Mouse (Mus musculus): Measurements from ENCODE around the gene Zfp446. TPM values are rescaled to one million over a fixed set of nuclear protein-coding genes. Genes with fewer than 3 reads are reported as not detected.
A peak's percentile ranks its signal among the peaks of the same experiment; 100 is the strongest.

Zfp446 gene
- total RNA-seq, 2 experiments from 2014 or later: 5.9 to 7.6 TPM

DNA sequence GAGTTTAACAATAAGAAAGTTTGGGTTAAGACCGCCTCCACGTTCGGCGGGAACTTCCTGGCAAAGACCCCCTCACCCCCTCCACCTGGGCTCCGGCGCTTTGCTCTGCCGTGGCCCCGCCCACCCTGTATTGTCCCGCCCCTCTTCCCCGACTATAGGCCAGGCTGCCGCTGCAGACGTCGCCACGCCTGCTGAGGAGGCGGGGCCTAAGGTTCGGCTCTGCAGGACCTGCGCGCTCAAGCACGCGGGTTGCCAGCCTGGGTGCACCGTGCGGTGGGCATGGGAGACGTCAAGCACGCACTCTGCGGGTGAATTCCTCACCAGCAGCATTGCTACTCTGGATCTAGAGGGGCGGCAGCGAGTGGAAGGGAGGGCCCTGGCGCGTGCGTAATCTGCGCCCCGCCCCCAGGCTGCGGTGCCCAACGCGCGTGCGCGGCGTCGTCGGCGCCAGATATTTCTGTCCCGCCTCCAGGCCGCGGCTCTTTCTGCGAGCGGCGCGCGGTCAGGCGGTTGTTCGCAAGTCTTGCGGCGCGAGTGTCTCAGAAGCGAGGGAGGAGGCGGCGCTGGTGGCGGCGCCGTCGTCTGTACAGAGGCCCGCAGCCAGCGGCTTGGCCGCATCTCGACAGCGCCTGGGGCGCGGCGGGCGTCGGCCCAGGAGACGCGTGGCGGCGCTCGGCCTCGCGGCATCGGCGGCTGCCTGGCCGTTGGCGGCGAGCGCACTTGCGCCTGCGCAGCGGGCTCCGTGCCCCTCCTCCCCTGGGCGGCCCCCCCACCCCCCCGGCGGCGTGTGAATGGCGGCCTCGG is 46.5 kb downstream of the Zfp446 start:
- peak; percentile 92 to 94 for DNase-seq

DNA sequence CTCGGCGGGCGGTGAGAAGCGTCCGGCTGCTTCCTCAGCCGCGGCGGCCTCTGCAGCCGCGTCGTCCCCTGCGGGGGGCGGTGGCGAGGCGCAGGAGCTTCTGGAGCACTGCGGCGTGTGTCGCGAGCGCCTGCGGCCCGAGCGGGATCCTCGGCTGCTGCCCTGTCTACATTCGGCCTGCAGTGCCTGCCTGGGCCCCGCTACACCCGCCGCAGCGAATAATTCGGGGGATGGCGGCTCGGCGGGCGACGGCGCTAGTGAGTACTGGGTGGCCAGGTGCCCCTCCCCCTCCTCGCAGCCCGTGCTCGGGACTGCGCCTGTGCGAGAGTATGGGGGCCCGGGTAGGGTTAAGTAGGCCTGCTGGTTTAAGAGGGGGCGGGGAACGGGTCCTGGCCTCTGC is 47.2 kb downstream of the Zfp446 start:
- DNase-seq: peak; percentile 79 to 89

DNA sequence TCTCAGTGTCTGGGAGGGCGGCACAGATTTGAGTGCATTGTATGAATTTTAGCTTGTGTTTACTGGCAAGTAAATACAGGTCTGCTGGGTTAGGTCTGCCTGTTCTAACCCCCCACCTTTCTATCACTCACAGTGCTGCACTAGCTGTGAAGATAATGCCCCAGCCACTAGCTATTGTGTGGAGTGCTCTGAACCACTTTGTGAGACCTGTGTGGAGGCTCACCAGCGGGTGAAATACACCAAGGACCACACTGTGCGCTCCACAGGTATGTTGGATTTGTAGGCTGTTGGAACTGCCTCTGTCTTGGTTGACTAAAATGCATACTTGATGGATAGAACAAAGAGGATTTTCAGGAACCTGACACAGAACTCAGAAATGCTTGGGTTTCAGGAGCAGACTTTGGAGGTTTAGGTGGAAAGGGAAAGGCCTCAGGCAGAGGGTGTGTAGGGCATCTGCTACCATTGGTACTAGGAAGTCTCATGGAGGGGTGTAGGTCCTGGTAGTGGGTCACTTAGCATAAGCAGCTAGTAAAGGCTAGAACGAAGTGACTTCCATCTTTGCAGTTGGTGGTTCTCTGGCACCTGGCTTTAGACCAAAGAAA is 48.0 kb downstream of the Zfp446 start:
- no peak for DNase-seq

DNA sequence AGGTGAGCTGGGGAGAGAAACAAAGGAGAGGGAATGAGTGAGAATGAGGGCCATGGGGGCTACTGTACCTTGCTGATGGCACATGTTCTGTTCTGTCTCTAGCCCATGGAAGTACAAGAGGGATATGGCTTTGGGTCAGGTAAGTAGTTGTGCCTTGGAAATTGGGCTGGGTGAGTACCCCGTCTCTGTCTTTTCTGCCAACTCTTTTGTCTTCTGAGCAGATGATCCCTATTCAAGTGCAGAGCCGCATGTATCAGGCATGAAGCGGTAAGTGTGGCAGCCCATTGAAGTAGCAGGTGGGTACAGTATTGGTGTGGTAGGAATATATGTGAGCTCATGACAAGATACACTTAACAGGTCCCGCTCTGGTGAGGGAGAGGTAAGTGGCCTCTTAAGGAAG is 51.3 kb downstream of the Zfp446 start:
- no peak for DNase-seq

- DNase-seq: no peak
Observed at GRCm38 (mm10) chr7:13031069-13031468, 53.4 kb downstream of the Zfp446 start.

DNA sequence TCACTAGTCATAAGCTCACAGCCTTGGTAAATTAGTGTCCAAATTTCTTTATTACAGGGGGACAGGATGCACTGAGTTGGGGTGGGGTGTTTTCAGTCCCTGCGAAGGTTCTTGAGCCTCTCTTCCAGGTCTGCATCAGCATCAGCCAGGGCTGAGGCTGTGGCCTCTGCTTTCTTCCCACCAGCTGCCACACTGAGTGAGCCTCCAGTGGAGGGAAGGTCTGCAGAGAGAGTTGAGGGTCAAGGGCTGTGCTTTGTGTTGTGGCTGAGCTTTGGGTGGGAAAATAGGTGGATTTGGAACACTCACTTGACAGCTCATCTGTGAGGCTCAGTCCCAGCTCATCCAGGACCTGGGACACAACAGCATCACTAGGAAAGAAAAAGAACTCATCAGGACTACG is 54.3 kb downstream of the Zfp446 start:
- no peak for DNase-seq

DNA sequence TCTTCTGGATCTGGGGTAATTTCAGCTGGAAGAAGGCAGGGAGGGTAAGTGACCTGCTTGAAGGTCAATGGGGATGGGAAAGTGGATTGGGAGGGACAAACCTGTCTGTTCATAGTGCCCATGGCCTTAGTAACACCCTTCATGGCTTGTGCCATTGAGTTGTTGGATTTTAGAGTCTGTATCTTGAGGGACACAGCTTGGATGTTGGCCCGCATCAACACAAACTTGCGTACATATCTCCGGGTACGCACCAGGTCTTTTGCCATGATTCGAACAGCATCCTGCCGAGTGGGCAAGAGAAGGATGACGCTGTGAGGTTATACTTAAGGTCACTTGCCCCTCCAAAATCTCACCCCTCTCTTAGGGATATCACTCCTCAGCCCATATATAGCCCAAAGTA is 54.9 kb downstream of the Zfp446 start:
- no peak for DNase-seq

- no peak for DNase-seq
Observed at GRCm38 (mm10) chr7:13033451-13034147, 56.0 kb downstream of the Zfp446 start.

DNA sequence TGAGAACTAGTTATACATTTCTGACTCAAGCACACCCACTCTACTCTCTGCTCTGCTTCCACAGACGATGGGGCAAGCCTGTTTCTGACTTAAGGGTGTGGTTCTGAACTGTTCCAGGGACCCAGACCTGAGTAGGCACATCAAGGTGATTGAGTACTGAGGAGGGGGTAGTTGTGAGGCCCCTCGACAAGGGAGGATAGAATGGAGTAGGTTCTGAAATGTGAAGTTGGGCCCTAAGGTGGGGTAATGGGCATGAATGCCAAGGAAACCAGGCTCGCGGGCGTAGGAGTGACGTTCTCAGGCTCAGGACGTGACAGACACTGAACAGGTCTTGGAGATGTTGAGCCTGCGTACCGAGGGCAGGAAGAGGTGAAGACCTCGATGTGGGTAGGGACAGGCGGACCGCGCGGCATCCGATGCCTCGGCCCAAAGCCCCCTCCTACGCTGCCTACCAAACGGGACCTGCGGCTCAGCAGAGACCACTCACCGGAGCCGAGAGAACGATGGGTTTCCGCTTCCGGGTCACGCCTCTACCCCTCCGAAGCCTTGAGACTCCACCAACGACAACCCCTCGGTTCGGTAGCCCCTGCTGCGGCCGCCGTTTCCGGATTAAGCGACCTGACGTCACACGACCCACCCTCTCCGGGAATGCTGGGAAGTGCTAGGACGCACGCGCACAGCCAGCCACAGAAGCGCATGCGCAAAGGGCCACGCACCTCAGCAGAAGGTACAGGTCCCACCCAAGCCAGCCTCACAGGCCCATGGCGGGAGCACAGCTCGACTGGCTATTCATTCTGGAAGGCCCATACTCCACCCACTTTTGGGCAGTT is 56.7 kb downstream of the Zfp446 start, which contains the start of gene Chmp2a:
Gene Chmp2a, minus strand, starts transcription at position 660 of the 830 bp plus-strand sequence.
- peak; percentile 97 to 98 for DNase-seq

Other genes starting within 250 kb of the Zfp446 start
- not detected for gene Vmn2r56, start 242.8 kb upstream of the Zfp446 start, total RNA-seq (2021)
- gene Zscan18, start 174.2 kb upstream of the Zfp446 start, total RNA-seq (2021): 1 to 10 TPM; 2.3 to 4.3 TPM
- 10 to 100 TPM; 10.5 to 11.0 TPM for gene Zfp329, start 159.0 kb upstream of the Zfp446 start, total RNA-seq (2021)
- 10 to 100 TPM; 22.2 to 24.0 TPM for gene Zfp110, start 143.1 kb upstream of the Zfp446 start, total RNA-seq (2021)
- 1 to 10 TPM; 3.2 to 3.4 TPM for gene Zfp128, start 96.7 kb upstream of the Zfp446 start, total RNA-seq (2021)
- gene Zscan22, start 80.0 kb upstream of the Zfp446 start, total RNA-seq (2021): 10 to 100 TPM; 10.7 to 13.6 TPM
- gene Rps5, start 55.6 kb upstream of the Zfp446 start, total RNA-seq (2021): 100 to 1,000 TPM; 919 to 976 TPM
- under 1 TPM; 0.20 to 0.63 TPM for gene Rnf225, start 50.4 kb upstream of the Zfp446 start, total RNA-seq (2021)
- 1 to 10 TPM; 9.3 to 9.5 TPM for gene Zfp324, start 12.0 kb upstream of the Zfp446 start, total RNA-seq (2021)
- under 1 TPM in 1 of 2 experiments, not detected in 1; 0.20 TPM for gene Slc27a5, start 20.3 kb downstream of the Zfp446 start, total RNA-seq (2021)
- 100 to 1,000 TPM; 221 to 229 TPM for gene Trim28, start 21.3 kb downstream of the Zfp446 start, total RNA-seq (2021)
- gene Zbtb45, start 32.2 kb downstream of the Zfp446 start, total RNA-seq (2021): 10 to 100 TPM; 11.7 to 13.6 TPM
- 100 to 1,000 TPM; 178 to 225 TPM for gene Chmp2a, start 57.0 kb downstream of the Zfp446 start, total RNA-seq (2021)
- gene Ube2m, start 60.4 kb downstream of the Zfp446 start, total RNA-seq (2021): 100 to 1,000 TPM; 173 to 178 TPM
- 1 to 10 TPM; 1.8 to 2.9 TPM for gene Mzf1, start 76.9 kb downstream of the Zfp446 start, total RNA-seq (2021)
- gene Vmn1r85, start 117.3 kb downstream of the Zfp446 start, total RNA-seq (2021): not detected
- not detected for gene Vmn1r86, start 142.1 kb downstream of the Zfp446 start, total RNA-seq (2021)
- gene Vmn1r87, start 162.3 kb downstream of the Zfp446 start, total RNA-seq (2021): not detected
- under 1 TPM; 0.03 to 0.17 TPM for gene Vmn1r88, start 181.7 kb downstream of the Zfp446 start, total RNA-seq (2021)
- gene Vmn1r89, start 235.2 kb downstream of the Zfp446 start, total RNA-seq (2021): not detected